Mouse (Mus musculus): ENCODE data around the gene Dnajc13. TPM values are rescaled to one million over a fixed set of nuclear protein-coding genes. Genes with fewer than 3 reads are reported as not detected.

Dnajc13 gene
- polyA plus RNA-seq, 1 experiment from 2014 or later: 16.5 TPM

DNA sequence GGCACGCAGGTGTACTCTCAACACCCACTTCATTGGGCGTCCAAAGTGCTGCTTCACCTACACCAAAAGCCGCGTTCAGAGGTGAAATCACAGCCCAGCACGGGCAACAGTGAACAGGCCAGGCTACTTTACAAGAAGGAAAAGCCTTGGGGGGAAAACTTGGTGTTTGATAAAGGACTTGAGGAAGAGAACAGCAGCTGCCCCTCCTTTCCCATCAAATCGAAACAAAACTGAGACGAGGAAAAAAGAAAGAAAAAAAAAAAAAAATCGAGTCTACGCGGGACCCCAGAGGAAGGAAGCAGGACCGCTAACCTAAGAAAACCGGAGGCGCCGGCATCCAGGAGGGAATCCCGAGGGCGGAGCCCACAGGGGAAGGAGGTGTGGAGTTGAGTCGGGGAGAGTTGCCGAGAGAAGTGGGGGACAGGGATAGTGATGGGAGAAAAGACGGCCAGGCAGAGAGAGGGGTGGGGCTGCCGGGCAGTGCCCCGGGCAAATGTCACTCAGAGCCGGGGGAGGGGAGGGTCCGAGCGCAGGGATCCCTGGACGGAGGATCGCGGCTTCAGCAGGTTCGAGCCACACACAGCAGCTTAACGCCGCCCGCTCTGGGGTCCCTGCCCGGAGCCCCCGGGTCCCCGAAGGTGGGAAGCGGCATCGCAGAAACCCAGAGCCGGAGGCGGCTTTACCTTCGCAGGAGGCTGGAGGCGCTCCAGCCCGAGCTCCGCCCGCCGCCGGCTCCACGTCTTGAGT lies 541 bp downstream of the Dnajc13 start:
- no peaks in the 10 kb centered on the region for H3K27me3 ChIP-seq (ENCODE audit: control insufficient read depth, insufficient read depth, low read depth, low read length)
- H3K4me3 ChIP-seq (ENCODE audit: low read length): peak overlapping the region; percentile 99
- WGBS: 0% methylated on average over 44 of the region's 46 CpGs
- H3K9ac ChIP-seq (ENCODE audit: low read length): peak overlapping the region; percentile 93
- H3K36me3 ChIP-seq (ENCODE audit: control insufficient read depth, insufficient read depth, low read length): no peaks in the 10 kb centered on the region
- peak; percentile 57 for ATAC-seq (ENCODE audit: low read depth)
- H3K4me1 ChIP-seq (replicated peaks; ENCODE audit: control insufficient read depth, insufficient read depth, low read length): peaks cover 11% of the 10 kb centered on the region
- H3K27ac ChIP-seq (ENCODE audit: low read length): peak overlapping the region; percentile 90
- H3K4me2 ChIP-seq (ENCODE audit: low read depth, low read length): peak overlapping the region; percentile 92
- no peaks in the 10 kb centered on the region for H3K9me3 ChIP-seq (ENCODE audit: control insufficient read depth, low read length)

DNA sequence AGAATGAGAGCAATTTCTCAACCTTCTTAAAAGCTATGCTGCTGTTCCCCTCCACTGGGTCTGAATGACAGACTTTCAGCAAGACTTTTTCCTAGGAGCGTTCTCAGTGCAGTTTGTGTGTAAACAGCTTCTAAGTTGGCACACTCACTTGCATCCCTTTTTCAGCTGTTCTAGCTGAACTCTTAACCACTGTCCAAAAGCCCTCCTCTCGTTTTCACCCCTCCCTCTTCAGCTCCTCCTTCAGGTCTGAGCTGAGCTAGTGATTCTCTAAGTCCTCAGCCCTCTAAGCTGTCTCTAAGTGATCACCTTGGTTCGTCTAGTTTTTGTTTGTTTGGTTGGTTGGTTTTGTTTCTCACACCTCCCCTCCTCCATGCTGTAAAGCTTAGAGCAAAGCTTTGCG lies 2.4 kb downstream of the Dnajc13 start:
- 42% methylated on average over 4 of the region's 4 CpGs for WGBS

DNA sequence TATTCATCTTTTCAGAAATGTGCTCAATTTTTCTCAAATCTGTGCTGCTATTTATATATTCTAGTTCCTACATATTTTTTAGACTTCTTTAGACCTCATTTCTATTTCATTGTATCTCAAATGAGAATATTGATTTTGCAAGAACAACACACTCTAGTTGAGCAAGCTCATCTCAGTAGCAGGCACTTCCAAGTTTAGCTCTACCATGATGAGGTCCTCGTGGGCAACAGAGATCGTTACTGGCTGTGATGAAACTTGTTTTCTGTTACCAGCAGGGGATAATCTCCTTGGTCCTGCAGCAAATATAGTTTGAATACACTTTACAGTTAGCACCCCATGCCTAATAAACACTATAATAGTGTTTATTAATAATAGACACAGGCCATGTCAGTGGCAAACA lies 6.6 kb downstream of the Dnajc13 start:
- Histone ChIP-seq H3K27ac (ENCODE audit: low read length) (no peak overlapping the region), H3K9ac (ENCODE audit: low read length) (no peak overlapping the region)

More for the DNA sequence above, 2.4 kb downstream of the Dnajc13 start:
- H3K9ac ChIP-seq (ENCODE audit: low read length): no peak overlapping the region
- H3K9me3 ChIP-seq (ENCODE audit: control insufficient read depth, low read length): no peaks in the 10 kb centered on the region
- H3K27ac ChIP-seq (ENCODE audit: low read length): no peak overlapping the region
- H3K4me2 ChIP-seq (ENCODE audit: low read depth, low read length): no peak overlapping the region
- no peaks in the 10 kb centered on the region for H3K27me3 ChIP-seq (ENCODE audit: control insufficient read depth, insufficient read depth, low read depth, low read length)
- H3K4me3 ChIP-seq (ENCODE audit: low read length): no peak overlapping the region
- no peaks in the 10 kb centered on the region for H3K36me3 ChIP-seq (ENCODE audit: control insufficient read depth, insufficient read depth, low read length)
- peaks cover 11% of the 10 kb centered on the region for H3K4me1 ChIP-seq (replicated peaks; ENCODE audit: control insufficient read depth, insufficient read depth, low read length)
- ATAC-seq (ENCODE audit: low read depth): no peak

DNA sequence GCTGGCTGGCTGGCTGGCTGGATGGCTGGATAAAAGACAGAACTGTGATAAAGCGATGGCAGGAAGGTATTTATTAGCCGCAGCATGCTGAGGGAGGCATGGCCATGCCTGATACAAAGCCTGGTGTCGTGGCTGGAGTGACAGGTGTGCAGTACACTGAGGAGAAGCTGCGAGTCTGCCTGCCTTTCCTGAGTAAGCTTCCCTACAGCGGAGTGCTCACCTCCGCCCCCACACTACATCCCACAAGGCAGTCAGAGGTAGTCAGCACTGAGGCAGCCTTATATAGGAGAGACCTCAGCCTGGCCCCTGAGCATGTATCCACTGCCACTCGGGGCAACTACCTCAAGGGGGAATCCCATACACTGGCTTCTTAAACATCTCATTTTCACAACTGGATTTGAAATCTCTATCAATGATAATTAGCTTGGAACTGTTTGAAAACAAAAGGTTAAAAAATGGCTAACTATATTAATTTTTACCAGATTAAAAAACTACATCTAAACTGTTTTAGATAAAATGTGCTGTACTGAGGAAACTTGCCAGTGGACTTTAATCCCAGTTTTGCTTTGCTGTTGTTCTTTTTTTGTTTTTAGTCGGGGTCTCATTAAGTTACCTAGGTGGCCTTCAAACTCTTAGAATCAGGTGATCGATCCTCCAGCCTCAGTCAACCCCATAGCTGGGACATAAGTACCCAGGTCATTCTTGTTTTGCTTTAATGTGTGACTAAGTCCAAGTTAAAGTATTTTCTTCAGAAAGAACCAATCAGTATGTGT lies 8.1 kb downstream of the Dnajc13 start:
- Histone ChIP-seq H3K9ac (ENCODE audit: low read length) (no peak overlapping the region), H3K27ac (ENCODE audit: low read length) (no peak overlapping the region), H3K4me1 (replicated peaks; ENCODE audit: control insufficient read depth, insufficient read depth, low read length) (no peaks in the 10 kb centered on the region), H3K36me3 (ENCODE audit: control insufficient read depth, insufficient read depth, low read length) (no peaks in the 10 kb centered on the region), H3K4me3 (ENCODE audit: low read length) (no peak overlapping the region), H3K27me3 (ENCODE audit: control insufficient read depth, insufficient read depth, low read depth, low read length) (no peaks in the 10 kb centered on the region), H3K9me3 (ENCODE audit: control insufficient read depth, low read length) (no peaks in the 10 kb centered on the region), H3K4me2 (ENCODE audit: low read depth, low read length) (no peak overlapping the region)
- WGBS: 74% methylated on average over 9 of the region's 9 CpGs
- no peak for ATAC-seq (ENCODE audit: low read depth)

More for the DNA sequence above, 6.6 kb downstream of the Dnajc13 start:
- Histone ChIP-seq H3K4me3 (ENCODE audit: low read length) (no peak overlapping the region), H3K36me3 (ENCODE audit: control insufficient read depth, insufficient read depth, low read length) (no peaks in the 10 kb centered on the region), H3K4me1 (replicated peaks; ENCODE audit: control insufficient read depth, insufficient read depth, low read length) (peaks cover 2% of the 10 kb centered on the region), H3K4me2 (ENCODE audit: low read depth, low read length) (no peak overlapping the region), H3K9me3 (ENCODE audit: control insufficient read depth, low read length) (no peaks in the 10 kb centered on the region), H3K27me3 (ENCODE audit: control insufficient read depth, insufficient read depth, low read depth, low read length) (no peaks in the 10 kb centered on the region)
- ATAC-seq (ENCODE audit: low read depth): no peak
- WGBS: 63% methylated on average over 2 of the region's 2 CpGs

DNA sequence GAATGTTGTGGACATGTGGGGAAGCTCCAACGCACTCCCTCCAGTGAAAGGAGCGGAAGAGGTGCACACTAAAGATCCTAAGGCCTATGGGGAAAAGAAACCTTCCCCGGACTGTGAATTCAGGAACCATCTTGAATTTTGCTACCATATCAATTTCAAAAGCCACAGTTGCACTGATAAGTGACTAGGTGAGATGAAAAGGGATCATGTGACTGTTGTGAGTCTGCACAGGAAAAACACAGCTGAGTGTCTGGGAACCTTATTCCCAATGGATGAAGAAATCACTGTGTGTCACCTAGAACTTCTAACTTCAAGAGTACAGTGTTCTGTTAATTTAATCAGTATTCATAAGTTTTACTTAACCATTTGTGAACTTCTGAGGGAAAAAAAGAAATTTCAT lies 10.1 kb downstream of the Dnajc13 start:
- Histone ChIP-seq H3K9ac (ENCODE audit: low read length) (no peak overlapping the region), H3K4me2 (ENCODE audit: low read depth, low read length) (no peak overlapping the region), H3K4me1 (replicated peaks; ENCODE audit: control insufficient read depth, insufficient read depth, low read length) (no peaks in the 10 kb centered on the region), H3K27me3 (ENCODE audit: control insufficient read depth, insufficient read depth, low read depth, low read length) (no peaks in the 10 kb centered on the region), H3K27ac (ENCODE audit: low read length) (no peak overlapping the region), H3K36me3 (ENCODE audit: control insufficient read depth, insufficient read depth, low read length) (no peaks in the 10 kb centered on the region), H3K9me3 (ENCODE audit: control insufficient read depth, low read length) (no peaks in the 10 kb centered on the region), H3K4me3 (ENCODE audit: low read length) (no peak overlapping the region)
- 93% methylated on average over 3 of the region's 3 CpGs for WGBS
- ATAC-seq (ENCODE audit: low read depth): no peak

- no peaks in the 10 kb centered on the region for H3K9me3 ChIP-seq (ENCODE audit: control insufficient read depth, low read length)
- H3K9ac ChIP-seq (ENCODE audit: low read length): no peak overlapping the region
- H3K27ac ChIP-seq (ENCODE audit: low read length): no peak overlapping the region
- 90% methylated on average over 4 of the region's 4 CpGs for WGBS
- ATAC-seq (ENCODE audit: low read depth): no peak
- H3K27me3 ChIP-seq (ENCODE audit: control insufficient read depth, insufficient read depth, low read depth, low read length): no peaks in the 10 kb centered on the region
- H3K4me2 ChIP-seq (ENCODE audit: low read depth, low read length): no peak overlapping the region
- H3K4me3 ChIP-seq (ENCODE audit: low read length): no peak overlapping the region
- H3K4me1 ChIP-seq (replicated peaks; ENCODE audit: control insufficient read depth, insufficient read depth, low read length): no peaks in the 10 kb centered on the region
- no peaks in the 10 kb centered on the region for H3K36me3 ChIP-seq (ENCODE audit: control insufficient read depth, insufficient read depth, low read length)
These were observed 11.0 kb downstream of the Dnajc13 start for GRCm38 (mm10) chr9:104251687-104252086.

GRCm38 (mm10) chr9:104251111-104251510 lies 11.6 kb downstream of the Dnajc13 start:
- H3K4me1 ChIP-seq (replicated peaks; ENCODE audit: control insufficient read depth, insufficient read depth, low read length): no peaks in the 10 kb centered on the region
- H3K9ac ChIP-seq (ENCODE audit: low read length): no peak overlapping the region
- no peak overlapping the region for H3K4me2 ChIP-seq (ENCODE audit: low read depth, low read length)
- no peaks in the 10 kb centered on the region for H3K9me3 ChIP-seq (ENCODE audit: control insufficient read depth, low read length)
- no peak overlapping the region for H3K4me3 ChIP-seq (ENCODE audit: low read length)
- no peaks in the 10 kb centered on the region for H3K27me3 ChIP-seq (ENCODE audit: control insufficient read depth, insufficient read depth, low read depth, low read length)
- ATAC-seq (ENCODE audit: low read depth): no peak
- H3K27ac ChIP-seq (ENCODE audit: low read length): no peak overlapping the region
- no peaks in the 10 kb centered on the region for H3K36me3 ChIP-seq (ENCODE audit: control insufficient read depth, insufficient read depth, low read length)
- WGBS: 66% methylated on average over 8 of the region's 8 CpGs

- Histone ChIP-seq H3K4me3 (ENCODE audit: low read length) (no peak overlapping the region), H3K27me3 (ENCODE audit: control insufficient read depth, insufficient read depth, low read depth, low read length) (no peaks in the 10 kb centered on the region), H3K9ac (ENCODE audit: low read length) (no peak overlapping the region), H3K4me2 (ENCODE audit: low read depth, low read length) (no peak overlapping the region), H3K36me3 (ENCODE audit: control insufficient read depth, insufficient read depth, low read length) (no peaks in the 10 kb centered on the region), H3K4me1 (replicated peaks; ENCODE audit: control insufficient read depth, insufficient read depth, low read length) (no peaks in the 10 kb centered on the region), H3K27ac (ENCODE audit: low read length) (no peak overlapping the region), H3K9me3 (ENCODE audit: control insufficient read depth, low read length) (no peaks in the 10 kb centered on the region)
- no peak for ATAC-seq (ENCODE audit: low read depth)
- WGBS: 65% methylated on average over 6 of the region's 6 CpGs
These were observed 15.3 kb downstream of the Dnajc13 start for GRCm38 (mm10) chr9:104247307-104247987.

GRCm38 (mm10) chr9:104243799-104244466 lies 18.8 kb downstream of the Dnajc13 start:
- ATAC-seq (ENCODE audit: low read depth): no peak
- H3K27me3 ChIP-seq (ENCODE audit: control insufficient read depth, insufficient read depth, low read depth, low read length): no peaks in the 10 kb centered on the region
- no peak overlapping the region for H3K4me2 ChIP-seq (ENCODE audit: low read depth, low read length)
- no peaks in the 10 kb centered on the region for H3K9me3 ChIP-seq (ENCODE audit: control insufficient read depth, low read length)
- H3K4me3 ChIP-seq (ENCODE audit: low read length): no peak overlapping the region
- 76% methylated on average over 9 of the region's 9 CpGs for WGBS
- H3K9ac ChIP-seq (ENCODE audit: low read length): no peak overlapping the region
- no peaks in the 10 kb centered on the region for H3K36me3 ChIP-seq (ENCODE audit: control insufficient read depth, insufficient read depth, low read length)
- no peak overlapping the region for H3K27ac ChIP-seq (ENCODE audit: low read length)
- H3K4me1 ChIP-seq (replicated peaks; ENCODE audit: control insufficient read depth, insufficient read depth, low read length): no peaks in the 10 kb centered on the region; the same call in 1 of the 2 replicates
